Mouse (Mus musculus) limb, embryonic 11.5 days (tissue): Measurements from ENCODE around the gene Rhoh. TPM values are rescaled to one million over a fixed set of nuclear protein-coding genes. Genes with fewer than 3 reads are reported as not detected.
A peak's percentile ranks its signal among the peaks of the same experiment; 100 is the strongest.

ENCODE experiments used
- ATAC-seq: fragments of 200-750 bp; cut with Nextera tagmentation; 2 replicates; pipeline ENCODE4 v1.8.0; 2017; ENCODE audit warnings: low read depth; ENCODE audit not compliant: insufficient number of reproducible peaks, low FRiP score, low TSS enrichment
- DNase-seq: peaks from one replicate; pipeline ENCODE4 v3.0.0-alpha.2; 2015; ENCODE audit warnings: low spot score
- H3K27ac ChIP-seq: fragments of 300-500 bp; sonication (generic); replicated peaks from 2 replicates; pipeline ENCODE4 v1.5.1; 2014; ENCODE audit warnings: low read depth, mild to moderate bottlenecking, low read length
- H3K27me3 ChIP-seq: fragments of 300-500 bp; sonication (generic); 2 replicates; pipeline ENCODE4 v1.6.1; 2014; ENCODE audit warnings: mild to moderate bottlenecking, low read length, mixed read lengths; ENCODE audit not compliant: control insufficient read depth, insufficient read depth
- H3K36me3 ChIP-seq: fragments of 300-500 bp; sonication (generic); 2 replicates; pipeline ENCODE4 v1.6.1; 2014; ENCODE audit warnings: mild to moderate bottlenecking, low read length, moderate library complexity, mixed read lengths; ENCODE audit not compliant: control insufficient read depth, insufficient read depth
- H3K4me1 ChIP-seq: fragments of 300-500 bp; sonication (generic); 2 replicates; pipeline ENCODE4 v1.6.1; 2014; ENCODE audit warnings: low read length, mixed read lengths; ENCODE audit not compliant: control insufficient read depth, insufficient read depth
- H3K4me2 ChIP-seq: fragments of 300-500 bp; sonication (generic); 2 replicates; pipeline ENCODE4 v1.6.1; 2014; ENCODE audit warnings: low read depth, mild to moderate bottlenecking, moderate library complexity; ENCODE audit not compliant: severe bottlenecking
- H3K4me3 ChIP-seq: fragments of 300-500 bp; sonication (generic); 2 replicates; pipeline ENCODE4 v1.5.1; 2014; ENCODE audit warnings: low read depth, low read length
- H3K9ac ChIP-seq: fragments of 300-500 bp; sonication (generic); 2 replicates; pipeline ENCODE4 v1.6.1; 2014; ENCODE audit warnings: mild to moderate bottlenecking, low read length
- H3K9me3 ChIP-seq: fragments of 300-500 bp; sonication (generic); 2 replicates; pipeline ENCODE4 v1.6.1; 2016; ENCODE audit warnings: low read length; ENCODE audit not compliant: control insufficient read depth
- WGBS: fragments of 180-500 bp; shearing (Covaris S2); extraction: QIAGEN DNeasy Blood & Tissue Kit; methylation state at CpG from one replicate; pipeline ENCODE4 v1.1.7; 2014; 5-methylcytosine and 5-hydroxymethylcytosine counted together
- polyA plus RNA-seq: library from polyadenylated mRNA; unstranded; fragments of >200 nt; fragmentation: Nextera tagmentation; extraction: Ambion mirVana; gene quantifications from 2 replicates; pipeline ENCODE4 v1.2.1, GENCODE M21; 2014

The Rhoh gene
- polyA plus RNA-seq, 1 experiment from 2014 or later: 0.27 TPM

GRCm38 (mm10) chr5:65933764-65934163, 72.8 kb downstream of the Rhoh start:
- DNase-seq (no peak), ATAC-seq (no peak)
- 83% methylated on average over 2 of the region's 2 CpGs for WGBS
- Histone ChIP-seq H3K27me3 (no peaks in the 10 kb centered on the region), H3K27ac (no peak overlapping the region), H3K4me2 (no peak overlapping the region), H3K9me3 (no peaks in the 10 kb centered on the region), H3K9ac (no peak overlapping the region), H3K36me3 (no peaks in the 10 kb centered on the region), H3K4me1 (no peaks in the 10 kb centered on the region), H3K4me3 (no peak overlapping the region)

- Histone ChIP-seq H3K4me1 (no peaks in the 10 kb centered on the region), H3K27ac (no peak within 1 kb of the TSS), H3K27me3 (no peaks in the 10 kb centered on the region), H3K9me3 (no peaks in the 10 kb centered on the region), H3K9ac (no peak within 1 kb of the TSS), H3K4me2 (no peak within 1 kb of the TSS), H3K4me3 (no peak within 1 kb of the TSS), H3K36me3 (no peaks in the 10 kb centered on the region)
- WGBS: 88% methylated on average over 5 of the region's 5 CpGs
- ATAC-seq (no peak), DNase-seq (no peak)
These were observed 73.8 kb downstream of the Rhoh start, which contains the start of gene Chrna9 for GRCm38 (mm10) chr5:65934783-65935182. Gene Chrna9 (plus strand): TSS chr5:65934921.

GRCm38 (mm10) chr5:65937011-65937726, 76.2 kb downstream of the Rhoh start:
- ATAC-seq: no peak
- no peak overlapping the region for H3K4me3 ChIP-seq
- no peak for DNase-seq
- 80% methylated on average over 11 of the region's 11 CpGs for WGBS
- no peaks in the 10 kb centered on the region for H3K36me3 ChIP-seq
- H3K4me2 ChIP-seq: no peak overlapping the region
- H3K9me3 ChIP-seq: no peaks in the 10 kb centered on the region
- H3K27ac ChIP-seq: no peak overlapping the region
- no peaks in the 10 kb centered on the region for H3K27me3 ChIP-seq
- no peak overlapping the region for H3K9ac ChIP-seq
- no peaks in the 10 kb centered on the region for H3K4me1 ChIP-seq

GRCm38 (mm10) chr5:65937998-65938715, 77.1 kb downstream of the Rhoh start:
- Histone ChIP-seq H3K27ac (no peak overlapping the region), H3K9me3 (no peaks in the 10 kb centered on the region), H3K4me1 (no peaks in the 10 kb centered on the region), H3K27me3 (no peaks in the 10 kb centered on the region), H3K36me3 (no peaks in the 10 kb centered on the region), H3K4me2 (no peak overlapping the region), H3K4me3 (no peak overlapping the region), H3K9ac (no peak overlapping the region)
- 59% methylated on average over 9 of the region's 9 CpGs for WGBS
- ATAC-seq: peak; percentile 77
- peak; percentile 87 for DNase-seq

- Histone ChIP-seq H3K4me2 (no peak overlapping the region), H3K4me1 (no peaks in the 10 kb centered on the region), H3K27me3 (no peaks in the 10 kb centered on the region), H3K9me3 (no peaks in the 10 kb centered on the region), H3K27ac (no peak overlapping the region), H3K4me3 (no peak overlapping the region), H3K36me3 (no peaks in the 10 kb centered on the region), H3K9ac (no peak overlapping the region)
- DNase-seq (no peak), ATAC-seq (no peak)
- WGBS: 65% methylated on average over 4 of the region's 4 CpGs
These were observed 80.1 kb downstream of the Rhoh start for GRCm38 (mm10) chr5:65941145-65941544.

Other genes starting within 250 kb of the Rhoh start
- gene Pds5a, start 162.9 kb upstream of the Rhoh start, polyA plus RNA-seq: 124 and 140 TPM in 2 replicates
- 57.2 and 57.4 TPM in 2 replicates for gene N4bp2, start 97.7 kb upstream of the Rhoh start, polyA plus RNA-seq
- 0.59 and 0.64 TPM in 2 replicates for gene Chrna9, start 73.7 kb downstream of the Rhoh start, polyA plus RNA-seq
- gene 9130230L23Rik, start 143.1 kb downstream of the Rhoh start, polyA plus RNA-seq: not detected in 2 replicates